Mouse (Mus musculus) lung, postnatal 4 days (tissue): ENCODE measurements around the gene Sept11.
A peak's percentile ranks its signal among the peaks of the same experiment; 100 is the strongest.

ENCODE experiments used
- DNase-seq, 2 experiments: peaks; one replicate each; pipeline ENCODE4 v3.0.0; 2021

Sept11 gene

DNA sequence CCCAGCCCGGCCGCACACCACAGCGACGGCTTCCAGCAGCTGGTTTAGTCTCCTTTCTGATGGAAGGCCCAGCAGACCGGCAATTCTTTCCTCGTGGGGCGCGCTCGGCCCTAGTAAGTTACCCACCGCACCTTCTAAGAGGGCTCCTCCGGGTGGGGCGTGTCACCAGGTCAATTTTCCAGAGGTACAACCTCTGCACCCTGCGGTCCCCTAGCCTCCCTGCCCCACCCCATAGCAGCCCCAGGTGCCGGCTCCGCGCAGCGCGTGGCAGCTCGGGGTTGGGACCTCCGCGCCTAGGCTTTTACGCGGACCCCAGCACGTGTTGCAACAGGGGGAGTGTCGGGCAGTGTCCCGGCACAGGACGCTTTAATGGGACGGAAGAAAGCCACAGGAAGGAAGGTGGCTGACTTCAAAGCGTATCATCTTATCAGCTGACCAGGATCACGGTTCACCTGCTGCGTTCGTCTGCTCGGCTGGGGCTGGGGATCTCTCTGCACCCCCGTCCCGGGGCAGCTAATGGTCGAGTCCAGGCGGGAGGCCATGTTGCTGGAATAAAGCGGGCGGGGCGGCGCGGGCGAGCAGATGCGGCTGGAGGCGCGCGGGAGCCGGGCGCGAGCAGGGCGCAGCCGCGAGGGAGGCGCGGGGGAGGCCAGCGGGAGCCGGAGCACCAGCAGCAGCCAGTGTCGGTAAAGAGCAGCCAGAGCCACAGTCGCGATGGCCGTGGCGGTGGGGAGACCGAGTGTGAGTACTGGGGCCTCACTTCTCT lies at the start of gene Sept11:
Gene Sept11 (plus strand): TSS at position 581 of the 766 bp plus-strand sequence.
- peak; percentile 95 for DNase-seq

DNA sequence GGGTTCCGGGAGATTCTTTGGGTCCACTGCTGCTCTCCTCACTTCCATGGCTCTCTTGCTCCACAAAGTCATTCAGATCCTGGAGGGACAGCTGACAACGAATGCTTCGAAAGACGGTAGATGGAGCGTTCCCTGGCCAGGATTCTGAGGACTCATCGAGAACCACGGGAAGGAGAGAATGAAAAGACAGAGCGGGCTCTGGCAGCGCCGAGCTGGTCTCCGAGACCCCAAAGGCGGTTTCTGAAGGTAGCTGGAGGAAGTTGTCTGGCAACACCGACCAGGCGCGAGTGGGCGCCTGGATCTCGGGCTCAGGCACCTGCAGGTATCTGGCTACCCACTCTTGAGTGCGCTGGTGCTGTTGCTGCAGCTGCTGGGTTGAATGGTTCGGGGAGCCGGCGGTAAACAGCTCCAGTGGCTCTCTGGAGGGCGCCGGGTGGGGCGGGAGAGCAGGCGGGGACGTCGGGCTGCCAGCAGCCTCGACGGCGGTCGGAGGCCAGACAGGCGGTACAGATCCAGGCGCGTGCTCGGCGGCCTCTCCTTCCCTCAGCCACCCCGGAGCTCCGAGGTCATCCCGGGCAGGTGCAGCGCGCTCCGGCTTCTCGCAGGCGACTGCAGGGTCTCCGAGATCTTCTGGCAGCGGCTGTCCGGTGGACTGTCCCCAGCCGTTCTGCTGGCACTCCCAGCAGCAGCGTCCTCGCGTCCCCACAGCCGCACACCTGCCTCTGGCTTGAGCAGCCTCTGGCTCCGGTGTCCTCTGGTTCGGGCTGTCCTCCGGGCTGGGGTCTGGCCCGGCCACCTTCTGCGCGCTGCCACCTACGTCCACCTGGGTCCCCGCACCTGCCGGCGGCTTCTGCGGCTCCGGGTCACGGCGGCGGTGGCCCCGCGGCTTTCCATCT lies 49.3 kb upstream of the Sept11 start:
- peak; percentile 29 to 51 for DNase-seq

DNA sequence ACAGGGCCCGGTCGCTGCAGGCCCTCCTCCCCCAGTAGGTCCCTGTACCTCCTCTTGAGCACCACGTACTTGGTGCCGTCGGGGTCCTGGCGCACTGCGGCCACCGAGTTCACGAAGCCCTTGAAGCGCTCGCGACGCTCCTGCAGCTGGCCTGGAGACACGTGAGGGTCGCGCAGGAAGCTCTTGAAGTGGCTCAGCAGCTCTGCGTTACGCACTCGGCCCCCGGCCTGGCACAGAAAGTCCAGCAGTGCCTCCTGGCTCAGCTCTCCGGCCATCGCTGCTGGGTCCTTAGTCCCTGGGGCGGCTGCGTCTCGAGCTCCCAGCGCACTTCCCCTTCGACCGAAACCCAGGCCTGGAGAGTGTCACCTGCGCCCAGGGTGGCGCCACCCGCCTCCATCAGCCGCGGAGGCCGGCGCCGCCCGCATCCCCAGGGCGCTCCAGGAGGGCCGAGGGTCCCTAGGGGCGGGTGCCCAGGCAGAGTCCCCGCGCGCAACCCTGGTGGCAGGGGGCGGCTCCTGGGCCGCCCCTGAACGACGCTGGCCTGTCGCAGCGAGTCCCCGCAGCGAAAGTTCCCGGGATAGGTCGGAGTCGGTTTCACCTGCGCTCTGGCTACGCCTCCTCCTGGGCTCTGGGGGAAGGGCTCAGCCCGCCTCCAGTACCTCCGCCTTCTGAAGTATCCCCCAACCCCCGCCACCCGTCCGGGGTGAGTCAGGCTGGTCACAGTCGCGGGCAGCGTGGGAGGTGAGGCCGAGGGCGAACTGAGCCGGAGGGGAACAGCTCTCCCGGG lies 48.5 kb upstream of the Sept11 start, which contains the start of gene Sowahb:
Gene Sowahb (minus strand): TSS at position 439 of the 787 bp plus-strand sequence.
- peak; percentile 77 to 86 for DNase-seq

DNA sequence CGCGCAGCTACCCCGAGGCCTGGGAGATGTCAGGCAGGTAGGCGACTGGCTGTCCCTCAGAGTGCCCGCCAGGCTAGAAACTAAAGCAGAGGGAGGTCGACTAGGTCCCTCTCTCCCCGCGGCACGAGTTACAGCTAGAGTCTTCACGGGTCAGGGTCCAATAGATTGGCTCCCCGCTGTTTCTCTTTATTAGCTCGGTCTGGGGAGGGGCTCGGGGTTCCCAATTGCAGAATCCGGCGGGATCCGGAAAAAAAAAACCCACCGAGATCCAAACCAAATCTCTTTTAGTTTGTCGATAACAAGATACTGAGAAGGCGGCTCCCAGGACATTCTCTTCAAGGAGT lies 47.9 kb upstream of the Sept11 start:
- no peak for DNase-seq

DNA sequence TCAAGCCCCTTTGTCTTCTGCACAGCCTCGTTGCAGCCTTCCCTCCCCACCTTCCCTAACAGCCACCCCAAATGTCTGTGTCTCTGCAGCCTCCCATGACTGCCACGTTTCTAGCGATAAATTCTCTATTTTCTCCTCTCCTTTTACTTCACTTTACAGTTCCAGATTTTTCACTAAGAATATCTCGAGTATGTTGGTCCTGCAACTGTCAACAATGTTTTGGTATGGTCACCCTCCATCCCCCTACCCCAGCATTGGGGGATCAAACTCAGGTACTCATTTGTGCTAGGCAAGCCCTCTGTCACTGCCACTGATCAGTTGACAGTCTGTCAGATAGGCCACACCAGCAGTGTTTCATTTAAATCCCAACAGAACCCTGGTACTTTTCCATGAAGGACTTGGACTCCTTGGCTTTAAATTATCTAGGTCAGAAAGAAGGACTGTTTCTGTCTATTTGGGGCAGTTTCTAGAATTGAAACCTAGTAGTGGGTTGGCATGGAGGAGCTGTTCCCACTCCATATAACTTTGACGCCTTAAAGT lies 46.9 kb upstream of the Sept11 start:
- DNase-seq: no peak

DNA sequence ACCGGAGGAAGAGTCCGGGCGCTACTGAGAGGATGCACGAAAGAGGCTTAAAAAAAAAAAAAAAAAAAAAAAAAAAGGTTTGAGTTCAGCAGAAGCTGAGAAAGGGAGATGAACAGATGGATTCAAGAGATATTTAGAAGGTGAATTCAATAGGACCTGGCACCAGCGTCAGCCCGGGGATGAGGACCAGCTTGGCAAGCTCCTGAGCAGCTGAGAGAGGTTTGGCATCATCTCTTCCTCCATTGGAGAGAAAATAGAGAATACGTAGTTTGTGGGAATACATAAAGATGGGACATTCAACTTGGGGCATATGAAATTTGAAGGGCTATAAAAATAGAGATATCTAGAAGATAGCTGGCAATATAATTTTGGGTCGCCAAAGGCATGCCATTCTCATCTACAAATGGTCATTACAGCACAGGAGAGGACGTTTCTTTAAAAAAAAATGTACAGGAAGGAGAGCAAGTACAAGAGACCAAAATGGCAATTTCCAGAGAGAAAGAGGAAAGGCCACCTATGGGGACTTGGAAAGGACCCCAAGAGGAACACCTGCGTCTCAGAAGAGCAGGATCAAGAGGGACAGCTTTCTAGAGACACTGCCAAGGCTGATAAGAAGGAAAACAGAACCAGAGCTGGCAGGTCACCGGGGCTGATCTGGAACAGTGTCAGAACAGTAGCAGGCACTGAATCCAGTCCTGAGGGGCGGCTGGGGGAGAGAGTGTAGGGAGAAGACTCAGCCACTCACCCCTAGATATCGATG lies 44.6 kb upstream of the Sept11 start:
- DNase-seq: no peak

DNA sequence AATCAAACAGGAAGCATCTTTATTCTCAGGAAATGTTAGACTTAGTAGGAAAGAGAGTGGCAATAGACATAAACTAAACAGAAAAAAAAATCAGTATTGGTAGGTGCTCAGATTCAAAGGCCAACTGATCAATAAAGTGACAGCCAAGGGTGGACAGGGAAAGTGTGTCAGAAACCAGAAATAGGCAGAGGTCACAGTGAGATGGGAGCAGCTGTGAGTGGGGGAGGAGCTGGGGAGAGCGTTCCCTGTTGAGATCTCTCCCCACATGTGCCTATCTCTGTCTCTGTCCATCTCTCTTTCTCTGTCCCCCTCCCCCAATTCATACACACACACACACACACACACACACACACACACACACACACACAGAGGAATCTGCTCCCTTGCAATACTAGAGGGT lies 43.3 kb upstream of the Sept11 start:
- DNase-seq: no peak

DNA sequence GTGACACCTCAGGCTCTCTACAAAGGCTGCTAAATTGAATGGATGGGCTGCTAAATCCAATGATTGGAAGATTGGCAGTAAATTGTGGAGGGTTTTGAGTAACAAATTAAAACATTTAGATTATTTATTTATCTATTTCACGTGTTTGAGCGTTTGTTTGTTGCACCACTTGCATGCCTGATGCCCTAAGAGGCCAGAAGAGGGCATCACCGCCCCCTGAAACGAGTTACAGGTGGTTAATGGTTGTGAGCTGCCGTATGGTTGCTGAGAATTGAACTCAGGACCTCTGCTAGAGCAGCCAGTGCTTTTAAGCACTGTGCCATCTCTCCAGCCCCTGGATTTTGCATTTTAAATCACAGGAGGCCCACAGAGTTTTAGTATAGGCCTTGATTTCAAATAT lies 42.2 kb upstream of the Sept11 start:
- no peak for DNase-seq

DNA sequence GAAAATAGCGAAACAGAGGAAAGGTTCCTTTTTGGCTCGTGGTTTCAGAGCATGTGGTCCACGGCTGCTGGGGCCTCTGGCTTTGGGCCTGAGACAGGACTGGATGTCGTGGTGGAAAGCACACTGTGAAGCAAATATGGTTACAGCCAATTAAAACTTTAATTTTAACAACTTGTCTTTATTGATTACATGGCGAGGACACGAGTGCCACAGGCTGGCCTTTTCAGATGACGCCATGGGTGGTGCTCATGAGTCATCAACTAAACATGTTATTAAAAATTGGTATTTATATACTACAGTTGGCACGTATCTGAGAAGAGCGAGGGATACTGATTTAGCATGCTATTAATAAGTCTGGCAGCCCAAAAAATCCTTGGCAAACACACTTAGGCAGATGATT lies 41.3 kb upstream of the Sept11 start:
- no peak for DNase-seq

DNA sequence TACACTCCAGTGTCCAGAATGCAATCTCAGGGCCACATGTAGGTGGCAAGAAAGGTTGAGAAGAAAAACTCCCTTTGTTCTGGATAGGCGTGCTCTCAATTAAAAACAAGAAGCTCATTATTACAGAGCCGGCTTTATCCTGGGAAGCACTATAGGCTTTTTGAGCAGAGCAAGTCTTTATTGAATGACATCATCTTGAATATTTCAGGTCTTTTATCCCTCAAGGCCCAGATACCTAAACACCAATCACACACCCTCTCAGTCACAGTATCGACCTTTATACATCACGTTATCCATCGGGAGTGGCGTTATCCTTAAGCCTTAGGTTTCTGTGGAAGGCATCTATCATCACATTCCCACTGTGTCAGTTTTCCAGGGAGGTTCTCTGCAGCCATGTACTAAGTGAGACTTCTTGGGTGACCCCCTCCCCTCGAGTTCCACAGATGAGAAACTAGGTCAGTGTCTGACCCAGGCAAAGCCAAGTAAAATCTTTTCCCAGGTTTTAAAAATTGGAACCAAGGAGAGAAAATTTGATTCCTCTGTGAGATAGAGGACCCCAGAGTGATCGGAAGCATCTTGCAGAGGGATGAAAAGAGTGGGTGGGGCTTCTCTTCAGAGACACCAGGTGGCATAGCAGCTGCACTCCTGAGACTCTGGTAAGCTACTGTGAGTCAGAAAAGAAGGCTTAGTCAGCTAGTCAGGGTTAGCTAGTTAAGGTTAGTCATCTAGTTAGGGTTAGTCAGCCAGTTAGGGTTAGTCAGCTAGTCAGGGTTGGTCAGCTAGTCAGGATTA lies 39.4 kb upstream of the Sept11 start:
- no peak for DNase-seq

DNA sequence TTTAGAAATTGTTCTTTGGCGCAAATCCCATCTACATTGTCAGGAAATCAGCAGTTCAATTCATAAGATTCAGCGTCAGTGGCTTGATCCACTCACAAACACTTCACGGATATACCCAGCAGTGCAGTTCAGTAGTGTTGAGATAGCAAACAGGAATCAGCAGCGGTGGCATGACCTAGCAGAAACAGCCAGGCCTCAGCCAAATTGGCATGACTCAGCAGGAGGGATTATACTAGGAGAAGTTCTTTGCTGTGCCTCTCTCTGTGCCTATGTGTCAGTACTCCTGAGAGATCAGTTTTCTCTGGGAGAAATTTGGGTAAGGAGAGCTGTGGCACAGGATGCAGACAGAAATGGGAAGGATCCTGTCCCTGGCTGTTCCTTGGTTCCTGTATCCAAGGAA lies 32.4 kb upstream of the Sept11 start:
- no peak for DNase-seq

DNA sequence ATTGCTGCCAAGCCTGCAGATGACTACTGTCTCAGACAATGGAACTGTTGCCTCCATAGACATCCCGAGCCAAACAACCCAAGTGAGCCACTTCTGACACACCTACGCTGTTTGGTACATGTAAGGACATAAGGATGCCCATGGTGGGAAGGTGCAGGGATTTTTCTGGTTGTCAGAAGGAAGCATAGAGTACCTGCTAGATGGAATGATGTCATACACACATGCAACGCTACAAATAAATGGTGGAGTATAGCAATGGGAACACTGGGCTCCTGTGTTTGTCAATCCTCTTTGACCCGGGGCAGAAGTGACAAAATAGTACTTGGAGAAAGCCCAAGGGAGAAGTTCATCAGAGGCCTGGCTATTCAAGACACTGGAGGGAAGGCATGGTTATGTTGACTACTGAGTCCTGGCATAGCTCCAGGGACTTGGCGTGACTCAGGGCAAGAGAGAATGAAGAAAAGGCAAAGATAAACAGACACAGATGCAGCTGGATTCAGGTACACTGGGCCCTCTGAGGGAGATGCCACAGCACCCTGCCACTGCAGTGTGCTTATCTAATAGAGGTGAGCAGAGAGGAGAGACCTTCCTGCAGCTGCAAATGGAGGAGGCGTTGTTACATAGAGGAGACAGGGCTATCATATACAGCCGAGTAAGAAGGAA lies 15.4 kb upstream of the Sept11 start:
- no peak for DNase-seq

DNA sequence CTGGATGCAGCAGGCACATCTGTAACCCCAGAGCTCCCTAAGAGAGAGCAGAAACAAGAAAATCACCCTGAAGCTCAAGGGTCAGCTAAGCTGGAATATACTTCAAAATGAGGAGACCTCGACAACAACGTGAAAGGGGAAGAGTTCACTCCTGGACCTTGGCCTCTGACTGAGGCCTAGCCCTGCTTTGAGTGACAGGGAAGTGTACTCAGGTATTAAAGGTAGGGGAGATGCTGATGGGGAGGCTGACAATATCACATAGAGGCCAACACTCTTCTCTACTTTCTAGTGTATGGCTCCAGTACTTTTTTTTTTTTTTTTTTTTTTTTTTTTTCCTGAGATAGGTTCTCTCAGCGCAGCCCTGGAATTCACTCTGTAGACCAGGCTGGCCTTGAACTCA lies 13.6 kb upstream of the Sept11 start:
- DNase-seq: no peak

DNA sequence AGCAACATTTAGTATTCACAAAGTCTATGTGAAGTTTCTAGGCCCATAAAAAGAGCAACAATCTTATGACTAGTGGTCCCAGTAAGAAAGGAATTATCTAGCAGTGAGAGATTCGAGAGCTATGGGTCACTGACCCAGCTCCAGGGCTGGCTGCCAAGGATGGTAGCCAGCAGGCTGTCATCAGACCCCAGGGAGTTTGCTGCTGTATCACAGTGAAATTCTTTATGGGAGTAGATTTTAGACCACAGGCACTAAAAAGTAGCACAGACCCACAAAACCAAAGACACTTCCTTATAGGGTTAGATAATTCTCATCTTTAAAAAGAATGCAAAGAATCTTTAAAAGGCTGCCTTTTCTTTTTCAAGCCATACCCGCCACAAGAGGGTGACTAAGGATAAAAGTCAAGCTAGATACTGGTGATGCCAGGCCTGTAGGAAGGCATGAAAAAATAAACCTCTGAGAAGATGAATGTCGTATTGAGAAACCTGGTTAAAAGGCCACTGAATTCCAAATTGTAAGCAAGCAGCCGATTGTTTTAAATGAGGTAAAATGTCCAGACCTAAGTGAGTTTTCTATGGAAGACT lies 8.1 kb upstream of the Sept11 start:
- peak in 1 of 2 experiments; percentile 53 for DNase-seq

DNA sequence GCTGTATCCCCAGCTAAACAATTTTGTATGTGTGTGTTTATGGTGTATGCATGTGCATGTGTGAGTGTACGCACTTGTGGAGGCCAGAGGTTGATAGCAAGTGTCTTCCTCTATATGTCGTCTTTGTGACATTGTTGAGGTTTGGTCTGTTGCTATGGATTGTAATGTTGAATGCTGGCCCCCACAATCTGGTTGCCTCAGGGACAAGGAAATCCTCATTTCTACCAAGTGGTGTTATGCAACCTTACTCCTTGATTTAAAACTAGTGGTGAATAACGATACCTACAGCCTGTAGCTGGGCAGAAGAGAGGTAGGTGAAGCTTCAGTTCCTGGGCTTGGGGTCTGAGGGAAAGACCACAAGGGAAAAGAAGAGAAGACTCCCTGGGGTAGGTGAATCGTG lies 7.3 kb upstream of the Sept11 start:
- DNase-seq: no peak

DNA sequence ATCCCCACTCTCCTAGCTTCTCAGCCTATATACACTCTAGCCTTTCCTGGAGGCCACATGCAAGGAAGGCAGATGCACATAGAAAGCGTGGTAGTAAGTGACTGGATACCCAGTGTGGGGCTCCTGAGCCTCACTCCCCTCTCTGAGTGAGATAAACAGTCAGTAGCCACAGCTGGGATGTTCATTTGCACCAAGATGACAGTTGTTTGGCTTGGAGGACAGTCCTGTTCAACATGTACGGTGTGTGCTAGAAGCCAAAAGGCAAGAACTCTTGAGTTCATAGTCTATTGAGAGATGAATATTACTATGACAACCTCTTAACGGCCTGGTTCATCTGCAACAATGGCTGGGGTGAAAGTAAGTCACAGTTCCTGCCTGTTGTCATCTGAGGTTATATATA lies 2.0 kb upstream of the Sept11 start:
- DNase-seq: peak; percentile 29 to 41

DNA sequence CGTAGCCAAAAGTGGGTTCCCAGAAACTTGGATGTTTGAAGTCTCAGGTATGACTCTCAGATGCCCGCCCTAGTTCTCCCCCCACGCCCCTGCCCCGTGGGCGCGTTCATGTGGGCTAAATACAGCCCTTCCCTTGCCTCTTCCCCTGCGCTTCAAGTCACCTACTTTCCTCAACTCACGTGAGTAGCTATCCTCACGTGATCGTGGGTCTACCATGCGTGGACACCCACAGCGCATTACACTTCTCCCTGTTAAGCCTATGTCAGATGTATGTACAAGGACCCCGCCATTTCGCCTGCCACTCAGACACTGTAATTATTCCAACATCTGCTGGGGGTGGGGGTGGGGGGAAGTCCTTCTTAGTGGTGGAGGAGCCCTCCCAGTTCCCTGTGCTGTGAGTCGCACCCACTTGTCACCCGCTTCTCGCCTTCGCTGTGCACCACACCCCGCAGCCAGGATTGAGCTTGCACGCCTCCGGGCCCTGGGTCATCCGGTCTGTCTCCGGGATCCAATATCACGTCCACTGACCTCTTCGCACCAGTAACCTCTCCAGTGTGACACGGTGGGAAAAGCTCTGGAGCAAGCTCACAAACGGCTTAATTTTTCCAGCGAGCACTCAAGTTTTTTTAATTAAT lies 973 bp upstream of the Sept11 start:
- DNase-seq: peak; percentile 59 to 69

DNA sequence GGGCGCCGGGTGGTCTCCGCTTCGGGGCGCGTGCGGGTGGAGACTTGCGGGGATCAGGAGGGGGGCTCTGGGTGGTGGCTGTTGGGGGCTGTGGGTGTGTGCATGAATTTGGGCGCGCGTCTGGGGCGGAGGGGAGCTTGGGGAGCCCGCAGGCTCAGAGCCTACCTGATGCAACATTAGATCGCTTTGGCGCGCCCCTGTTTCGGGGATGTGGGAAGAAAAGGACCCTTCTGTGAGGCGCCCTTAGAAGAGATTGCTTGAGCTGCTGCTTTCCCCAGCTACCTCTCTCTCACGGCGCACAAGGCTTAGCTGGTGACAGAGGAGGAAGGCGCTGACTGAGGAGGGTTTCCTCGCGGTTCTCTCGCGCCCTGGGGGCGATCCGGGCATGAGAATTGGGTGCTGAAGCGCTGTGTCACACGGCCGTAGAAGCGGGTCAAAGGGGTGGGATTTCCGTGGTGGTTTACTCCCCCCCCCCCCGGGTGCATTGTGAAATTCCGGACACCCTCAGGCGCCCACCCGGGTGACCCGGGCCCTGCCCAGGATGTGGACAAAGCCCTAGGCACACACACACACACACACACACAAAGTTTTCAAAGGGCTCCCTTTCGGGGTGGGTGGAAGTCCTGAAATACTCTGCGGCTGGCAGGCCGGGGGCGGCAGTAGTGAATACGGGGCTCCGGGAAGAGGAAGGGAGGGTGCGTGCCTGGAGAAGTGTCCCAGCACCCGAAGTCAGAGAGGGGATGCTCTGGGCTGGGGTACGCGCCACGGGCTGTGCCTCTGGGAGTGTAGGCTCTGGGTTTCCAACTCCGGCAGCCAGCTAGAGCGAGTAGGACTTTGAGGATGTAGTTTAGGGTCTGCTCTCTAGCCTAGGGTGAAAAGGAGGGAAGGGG lies 646 bp downstream of the Sept11 start:
- peak; percentile 61 to 74 for DNase-seq

DNA sequence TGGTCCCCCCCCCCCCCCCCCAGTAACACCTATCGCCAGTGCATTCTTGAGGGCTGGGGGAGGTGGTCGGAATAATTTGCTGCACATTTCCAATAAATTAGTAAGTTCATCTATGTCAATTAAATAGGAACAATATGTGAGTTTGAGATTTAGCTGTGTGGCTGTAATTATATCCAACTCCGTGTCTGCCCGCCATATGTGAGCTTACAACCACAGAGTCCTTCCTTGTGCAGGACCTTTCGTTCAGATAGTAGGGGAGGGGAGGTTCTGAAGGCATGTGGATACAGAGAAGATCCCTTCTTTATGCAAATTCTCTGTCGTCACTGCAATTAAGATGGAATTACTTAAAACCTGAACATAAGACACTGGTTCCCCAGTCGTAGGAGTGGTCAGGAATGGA lies 2.1 kb downstream of the Sept11 start:
- DNase-seq: no peak
